Mouse (Mus musculus) stomach, postnatal 0 days (tissue): Measurements from ENCODE around the gene Hist2h2bb. TPM values are rescaled to one million over a fixed set of nuclear protein-coding genes. Genes with fewer than 3 reads are reported as not detected.

ENCODE experiments used
- ATAC-seq: fragments of 200-750 bp; cut with Nextera tagmentation; 2 replicates; pipeline ENCODE4 v1.8.0; 2017; ENCODE audit not compliant: low FRiP score, low TSS enrichment
- DNase-seq: peaks from one replicate; pipeline ENCODE4 v3.0.0-alpha.2; 2016; ENCODE audit warnings: low spot score
- H3K27ac ChIP-seq: fragments of 300-500 bp; sonication (generic); replicated peaks from 2 replicates; pipeline ENCODE4 v1.5.1; 2014; ENCODE audit warnings: mild to moderate bottlenecking, control low read depth
- H3K27me3 ChIP-seq: fragments of 300-500 bp; sonication (generic); 2 replicates; pipeline ENCODE4 v1.6.1; 2014; ENCODE audit warnings: low read length; ENCODE audit not compliant: control insufficient read depth, insufficient read depth
- H3K36me3 ChIP-seq: fragments of 300-500 bp; sonication (generic); 2 replicates; pipeline ENCODE4 v1.6.1; 2014; ENCODE audit warnings: low read length, mixed read lengths; ENCODE audit not compliant: control insufficient read depth, insufficient read depth
- H3K4me1 ChIP-seq: fragments of 300-500 bp; sonication (generic); replicated peaks from 2 replicates; pipeline ENCODE4 v1.6.1; 2014; ENCODE audit warnings: antibody characterized with exemption; ENCODE audit not compliant: control insufficient read depth, insufficient read depth
- H3K4me2 ChIP-seq: fragments of 300-500 bp; sonication (generic); replicated peaks from 2 replicates; pipeline ENCODE4 v1.6.1; 2014; ENCODE audit warnings: low read depth, mild to moderate bottlenecking, control low read depth, moderate library complexity
- H3K4me3 ChIP-seq: fragments of 300-500 bp; sonication (generic); 2 replicates; pipeline ENCODE4 v1.5.1; 2014; ENCODE audit warnings: low read depth, low read length, control low read depth
- H3K9ac ChIP-seq: fragments of 300-500 bp; sonication (generic); 2 replicates; pipeline ENCODE4 v1.6.1; 2014; ENCODE audit warnings: mild to moderate bottlenecking, low read length, control low read depth, mixed read lengths
- H3K9me3 ChIP-seq: fragments of 300-500 bp; sonication (generic); 2 replicates; pipeline ENCODE4 v1.6.1; 2016; ENCODE audit warnings: low read length; ENCODE audit not compliant: control insufficient read depth
- CTCF ChIP-seq: IDR thresholded peaks from 2 replicates; pipeline ENCODE4 v1.5.1; 2016; ENCODE audit warnings: antibody characterized with exemption, low read depth, mild to moderate bottlenecking, moderate library complexity
- EP300 ChIP-seq: optimal IDR thresholded peaks from 2 replicates; pipeline ENCODE3; 2016; ENCODE audit warnings: antibody characterized with exemption
- WGBS: fragments of 180-500 bp; shearing (Covaris S2); extraction: QIAGEN DNeasy Blood & Tissue Kit; methylation state at CpG from one replicate; pipeline ENCODE4 v1.1.7; 2014; 5-methylcytosine and 5-hydroxymethylcytosine counted together
- polyA plus RNA-seq: library from polyadenylated mRNA; unstranded; fragments of >200 nt; fragmentation: Nextera tagmentation; extraction: Ambion mirVana; gene quantifications from 2 replicates; pipeline ENCODE4 v1.2.1, GENCODE M21; 2015

The Hist2h2bb gene
- polyA plus RNA-seq, 1 experiment from 2014 or later = 5.5 TPM

GRCm38 (mm10) chr3:96247356-96248140 lies 22.0 kb upstream of the Hist2h2bb start:
- Histone ChIP-seq H3K9me3 (no peaks in the 10 kb centered on the region), H3K27ac (no peak overlapping the region), H3K4me1 (0 out of 2 replicates have a peak, but pooled peaks cover 3% of the 10 kb centered on the region), H3K4me2 (peak overlapping the region; percentile 41), H3K9ac (peak overlapping the region; percentile 45; the same call in 1 of the 2 replicates), H3K27me3 (no peaks in the 10 kb centered on the region), H3K4me3 (peak overlapping the region; percentile 23), H3K36me3 (no peaks in the 10 kb centered on the region)
- DNase-seq = no peak
- 10% methylated on average over 11 of the region's 11 CpGs for WGBS
- no peak for ATAC-seq
- no peak for TF ChIP-seq EP300
- TF ChIP-seq CTCF = no peak

- DNase-seq (no peak), ATAC-seq (no peak)
- 33% methylated on average over 6 of the region's 6 CpGs for WGBS
- Histone ChIP-seq H3K36me3 (no peaks in the 10 kb centered on the region), H3K27ac (no peak overlapping the region), H3K9ac (no peak overlapping the region), H3K27me3 (no peaks in the 10 kb centered on the region), H3K9me3 (no peaks in the 10 kb centered on the region), H3K4me1 (0 out of 2 replicates have a peak, but pooled peaks cover 3% of the 10 kb centered on the region), H3K4me2 (peak overlapping the region; percentile 41), H3K4me3 (no peak overlapping the region)
- TF ChIP-seq CTCF (no peak), EP300 (no peak)
These were observed 21.2 kb upstream of the Hist2h2bb start for GRCm38 (mm10) chr3:96248141-96249033.

- ATAC-seq (no peak), DNase-seq (no peak)
- Histone ChIP-seq H3K36me3 (no peaks in the 10 kb centered on the region), H3K4me1 (0 out of 2 replicates have a peak, but pooled peaks cover 2% of the 10 kb centered on the region), H3K4me3 (no peak overlapping the region), H3K9me3 (no peaks in the 10 kb centered on the region), H3K27me3 (no peaks in the 10 kb centered on the region), H3K9ac (no peak overlapping the region), H3K4me2 (peak overlapping the region; percentile 15; the same call in 1 of the 2 replicates), H3K27ac (no peak overlapping the region)
- 39% methylated on average over 4 of the region's 4 CpGs for WGBS
- TF ChIP-seq CTCF = no peak
These were observed 20.6 kb upstream of the Hist2h2bb start for GRCm38 (mm10) chr3:96249034-96249345.

- 81% methylated on average over 3 of the region's 3 CpGs for WGBS
- no peak overlapping the region for H3K4me2 ChIP-seq
- no peaks in the 10 kb centered on the region for H3K36me3 ChIP-seq
- no peaks in the 10 kb centered on the region for H3K4me1 ChIP-seq
- H3K27me3 ChIP-seq = no peaks in the 10 kb centered on the region
- no peak overlapping the region for H3K9ac ChIP-seq
- H3K4me3 ChIP-seq = no peak overlapping the region
- ATAC-seq = no peak
- no peaks in the 10 kb centered on the region for H3K9me3 ChIP-seq
- no peak overlapping the region for H3K27ac ChIP-seq
- DNase-seq = no peak
- TF ChIP-seq CTCF (no peak), EP300 (no peak)
These were observed 18.7 kb upstream of the Hist2h2bb start for GRCm38 (mm10) chr3:96250890-96251289.

GRCm38 (mm10) chr3:96251787-96252186 lies 17.8 kb upstream of the Hist2h2bb start:
- DNase-seq (no peak), ATAC-seq (no peak)
- H3K9ac ChIP-seq = no peak overlapping the region
- no peaks in the 10 kb centered on the region; the same call in 1 of the 2 replicates for H3K4me1 ChIP-seq
- H3K4me2 ChIP-seq = no peak overlapping the region
- no peaks in the 10 kb centered on the region for H3K9me3 ChIP-seq
- H3K27me3 ChIP-seq = no peaks in the 10 kb centered on the region
- H3K36me3 ChIP-seq = no peaks in the 10 kb centered on the region
- H3K4me3 ChIP-seq = no peak overlapping the region
- no peak overlapping the region for H3K27ac ChIP-seq
- 88% methylated on average over 3 of the region's 3 CpGs for WGBS
- TF ChIP-seq CTCF (no peak), EP300 (no peak)
